Mouse (Mus musculus) forebrain, postnatal 0 days (tissue): ENCODE measurements around the gene Cacng2. TPM values are rescaled to one million over a fixed set of nuclear protein-coding genes. Genes with fewer than 3 reads are reported as not detected.
A peak's percentile ranks its signal among the peaks of the same experiment; 100 is the strongest.

Experiments
- ATAC-seq: fragments of 200-750 bp; cut with Nextera tagmentation; 2 replicates; pipeline ENCODE4 v1.8.0; 2017; ENCODE audit warnings: mild to moderate bottlenecking, moderate library complexity
- DNase-seq: peaks from one replicate; pipeline ENCODE4 v3.0.0-alpha.2; 2015
- H3K27ac ChIP-seq: fragments of 300-500 bp; sonication (generic); 2 replicates; pipeline ENCODE4 v1.5.1; 2014; ENCODE audit warnings: low read depth, mild to moderate bottlenecking, antibody characterized with exemption, low read length, moderate library complexity, mixed read lengths
- H3K27me3 ChIP-seq: fragments of 300-500 bp; sonication (generic); 2 replicates; pipeline ENCODE4 v1.6.1; 2014; ENCODE audit warnings: mild to moderate bottlenecking, low read length, mixed read lengths; ENCODE audit not compliant: insufficient read depth
- H3K36me3 ChIP-seq: fragments of 300-500 bp; sonication (generic); 2 replicates; pipeline ENCODE4 v1.6.1; 2014; ENCODE audit warnings: mild to moderate bottlenecking, moderate library complexity; ENCODE audit not compliant: insufficient read depth
- H3K4me1 ChIP-seq: fragments of 300-500 bp; sonication (generic); 2 replicates; pipeline ENCODE4 v1.6.1; 2014; ENCODE audit warnings: antibody characterized with exemption; ENCODE audit not compliant: insufficient read depth
- H3K4me2 ChIP-seq: fragments of 300-500 bp; sonication (generic); 2 replicates; pipeline ENCODE4 v1.6.1; 2014; ENCODE audit warnings: low read depth, mild to moderate bottlenecking, moderate library complexity
- H3K4me3 ChIP-seq: fragments of 300-500 bp; sonication (generic); 2 replicates; pipeline ENCODE4 v1.5.1; 2014; ENCODE audit warnings: low read depth, low read length, mixed read lengths
- H3K9ac ChIP-seq: fragments of 300-500 bp; sonication (generic); 2 replicates; pipeline ENCODE4 v1.6.1; 2014; ENCODE audit warnings: mild to moderate bottlenecking
- H3K9me3 ChIP-seq: fragments of 300-500 bp; sonication (generic); 2 replicates; pipeline ENCODE4 v1.6.1; 2016; ENCODE audit warnings: low read length
- CTCF ChIP-seq: sonication (generic); IDR thresholded peaks from 2 replicates; pipeline ENCODE4 v1.5.1; 2016; ENCODE audit warnings: antibody characterized with exemption, control low read depth, low read depth
- WGBS: fragments of 180-500 bp; shearing (Covaris S2); extraction: QIAGEN DNeasy Blood & Tissue Kit; methylation state at CpG from one replicate; pipeline ENCODE4 v1.1.7; 2014; 5-methylcytosine and 5-hydroxymethylcytosine counted together
- polyA plus RNA-seq: library from polyadenylated mRNA; unstranded; fragments of >200 nt; fragmentation: Nextera tagmentation; extraction: Ambion mirVana; gene quantifications from 2 replicates; pipeline ENCODE4 v1.2.1, GENCODE M21; 2015
- total RNA-seq: library from RNA; depleted of rRNA; stranded (reverse); fragments of >200 nt; gene quantifications from 2 replicates; pipeline ENCODE4 v1.2.3, GENCODE M21; 2014

Cacng2 gene
- total and polyA plus RNA-seq, 2 experiments from 2014 or later, result 10.1 to 13.6 TPM

GRCm38 (mm10) chr15:78093597-78093996 lies 26.2 kb downstream of the Cacng2 start:
- no peak overlapping the region for H3K9ac ChIP-seq
- no peaks in the 10 kb centered on the region for H3K9me3 ChIP-seq
- no peak overlapping the region for H3K4me3 ChIP-seq
- DNase-seq (no peak), ATAC-seq (no peak)
- H3K27ac ChIP-seq, result no peak overlapping the region
- no peaks in the 10 kb centered on the region for H3K4me1 ChIP-seq
- no peak overlapping the region for H3K4me2 ChIP-seq
- H3K36me3 ChIP-seq, result no peaks in the 10 kb centered on the region
- no peak for TF ChIP-seq CTCF
- H3K27me3 ChIP-seq, result no peaks in the 10 kb centered on the region
- WGBS, result 78% methylated on average over 5 of the region's 5 CpGs

- no peaks in the 10 kb centered on the region for H3K9me3 ChIP-seq
- no peak for ATAC-seq
- DNase-seq, result no peak
- H3K9ac ChIP-seq, result no peak overlapping the region
- no peaks in the 10 kb centered on the region for H3K27me3 ChIP-seq
- H3K27ac ChIP-seq, result no peak overlapping the region
- 26% methylated on average over 13 of the region's 13 CpGs for WGBS
- H3K4me1 ChIP-seq, result no peaks in the 10 kb centered on the region
- no peaks in the 10 kb centered on the region for H3K36me3 ChIP-seq
- H3K4me2 ChIP-seq, result no peak overlapping the region
- no peak overlapping the region for H3K4me3 ChIP-seq
- TF ChIP-seq CTCF, result no peak
These were observed 36.8 kb downstream of the Cacng2 start for GRCm38 (mm10) chr15:78082841-78083572.

GRCm38 (mm10) chr15:78082149-78082548 lies 37.7 kb downstream of the Cacng2 start:
- DNase-seq (no peak), ATAC-seq (no peak)
- no peak overlapping the region for H3K27ac ChIP-seq

GRCm38 (mm10) chr15:78081384-78081783 lies 38.4 kb downstream of the Cacng2 start:
- no peak for TF ChIP-seq CTCF
- no peaks in the 10 kb centered on the region; the same call in 1 of the 2 replicates for H3K36me3 ChIP-seq
- no peak overlapping the region for H3K4me2 ChIP-seq
- DNase-seq, result no peak
- no peak overlapping the region for H3K4me3 ChIP-seq
- H3K9me3 ChIP-seq, result no peaks in the 10 kb centered on the region
- H3K9ac ChIP-seq, result no peak overlapping the region
- no peaks in the 10 kb centered on the region for H3K27me3 ChIP-seq
- no peak for ATAC-seq
- 76% methylated on average over 7 of the region's 7 CpGs for WGBS
- H3K4me1 ChIP-seq, result no peaks in the 10 kb centered on the region
- H3K27ac ChIP-seq, result no peak overlapping the region

More at GRCm38 (mm10) chr15:78082149-78082548, 37.7 kb downstream of the Cacng2 start:
- Histone ChIP-seq H3K9ac (no peak overlapping the region), H3K27me3 (no peaks in the 10 kb centered on the region), H3K4me3 (no peak overlapping the region), H3K9me3 (no peaks in the 10 kb centered on the region), H3K36me3 (no peaks in the 10 kb centered on the region), H3K4me1 (no peaks in the 10 kb centered on the region), H3K4me2 (no peak overlapping the region)
- TF ChIP-seq CTCF, result no peak
- WGBS, result 52% methylated on average over 8 of the region's 8 CpGs

- ATAC-seq (no peak), DNase-seq (no peak)
- Histone ChIP-seq H3K27ac (no peak overlapping the region), H3K9me3 (no peaks in the 10 kb centered on the region), H3K4me1 (no peaks in the 10 kb centered on the region), H3K4me3 (no peak overlapping the region), H3K36me3 (no peaks in the 10 kb centered on the region; the same call in 1 of the 2 replicates), H3K4me2 (no peak overlapping the region), H3K27me3 (no peaks in the 10 kb centered on the region), H3K9ac (no peak overlapping the region)
- TF ChIP-seq CTCF, result no peak
- WGBS, result 80% methylated on average over 4 of the region's 4 CpGs
These were observed 39.5 kb downstream of the Cacng2 start for GRCm38 (mm10) chr15:78080326-78080725.

GRCm38 (mm10) chr15:78078776-78079628 lies 40.8 kb downstream of the Cacng2 start:
- 66% methylated on average over 15 of the region's 15 CpGs for WGBS
- Histone ChIP-seq H3K9ac (no peak overlapping the region), H3K27me3 (no peaks in the 10 kb centered on the region), H3K4me3 (no peak overlapping the region), H3K4me2 (no peak overlapping the region), H3K4me1 (no peaks in the 10 kb centered on the region), H3K36me3 (no peaks in the 10 kb centered on the region; the same call in 1 of the 2 replicates), H3K9me3 (no peaks in the 10 kb centered on the region), H3K27ac (no peak overlapping the region)
- no peak for ATAC-seq
- TF ChIP-seq CTCF, result no peak
- DNase-seq, result peak; percentile 44

- no peak for TF ChIP-seq CTCF
- H3K27ac ChIP-seq, result no peak overlapping the region
- H3K27me3 ChIP-seq, result no peaks in the 10 kb centered on the region
- ATAC-seq (no peak), DNase-seq (no peak)
- H3K36me3 ChIP-seq, result no peaks in the 10 kb centered on the region; the same call in 1 of the 2 replicates
- WGBS, result 60% methylated on average over 5 of the region's 5 CpGs
- no peaks in the 10 kb centered on the region for H3K4me1 ChIP-seq
- no peak overlapping the region for H3K4me3 ChIP-seq
- no peaks in the 10 kb centered on the region for H3K9me3 ChIP-seq
- H3K9ac ChIP-seq, result no peak overlapping the region
- no peak overlapping the region for H3K4me2 ChIP-seq
These were observed 41.6 kb downstream of the Cacng2 start for GRCm38 (mm10) chr15:78078206-78078605.
